Mouse (Mus musculus): ENCODE measurements around the gene Acadsb. TPM values are rescaled to one million over a fixed set of nuclear protein-coding genes. Genes with fewer than 3 reads are reported as not detected.
"Not testable (repeated sequence)": the region's sequence is repeated elsewhere in the genome, so short reads cannot be mapped to it uniquely, and the experiment has no call there.

The Acadsb gene
- 100 to 1,000 TPM in 2 of 4 experiments, 10 to 100 TPM in 2; 94.7 to 113 (median 102) TPM for total RNA-seq (2022)

DNA sequence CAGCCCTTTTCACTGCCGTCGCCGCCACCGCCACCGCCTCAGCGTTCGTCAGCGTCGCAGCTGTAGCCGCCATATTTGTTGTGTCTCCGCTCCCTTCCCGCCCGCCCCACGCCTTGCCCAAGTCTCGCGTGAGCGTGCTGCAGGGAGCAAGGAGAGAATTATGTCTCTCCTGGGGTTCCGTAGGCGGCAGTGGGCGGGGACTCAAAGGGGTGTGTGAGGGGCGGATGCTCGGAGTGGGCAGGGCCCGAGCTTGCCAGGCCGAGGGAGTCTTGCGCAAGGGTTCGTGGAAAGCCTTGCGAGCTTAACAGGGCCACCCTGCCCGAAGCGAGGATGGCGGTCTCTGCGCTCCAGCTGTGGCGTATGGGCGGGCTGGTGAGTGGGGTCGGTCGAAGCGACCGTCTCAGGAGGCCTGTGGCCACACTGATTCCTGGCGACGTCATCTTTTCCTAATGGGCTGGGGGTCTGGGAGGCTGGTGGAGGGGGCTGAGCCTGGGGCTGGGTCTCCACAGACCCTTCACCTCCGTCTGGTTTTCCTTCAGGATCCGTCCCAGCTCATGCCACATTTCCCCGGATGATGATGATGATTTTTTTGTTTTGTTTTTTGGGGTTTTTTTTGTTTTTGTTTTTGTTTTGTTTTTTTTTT is at the start of gene Acadsb, which contains the start of gene Ikzf5:
TSS of gene Acadsb (plus strand) at position 186 of the 643 bp plus-strand sequence.
TSS of gene Ikzf5 (minus strand) at position 106 of the 643 bp plus-strand sequence.
- DNase-seq (ENCODE audit: low spot score in 2 of 2): peak; percentile 98

DNA sequence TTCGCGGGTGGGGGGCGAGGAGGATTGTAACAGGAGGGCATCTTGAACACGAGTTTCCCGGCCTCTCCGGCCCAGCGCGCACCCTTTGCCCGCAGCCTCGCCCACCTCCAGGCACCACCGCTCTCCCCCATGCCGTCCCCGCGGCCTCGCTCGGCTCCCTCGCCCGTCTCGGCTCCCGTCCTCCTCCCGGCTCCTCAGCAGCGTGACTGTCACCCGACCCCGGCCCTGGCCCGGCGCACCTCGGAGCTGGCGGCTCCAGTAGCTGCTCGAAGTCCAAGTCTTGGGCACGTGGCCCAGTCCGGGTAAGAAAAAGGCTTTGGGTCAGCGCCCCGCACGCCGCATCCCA is 48.2 kb upstream of the Acadsb start:
- DNase-seq (ENCODE audit: low spot score in 2 of 2): no peak

DNA sequence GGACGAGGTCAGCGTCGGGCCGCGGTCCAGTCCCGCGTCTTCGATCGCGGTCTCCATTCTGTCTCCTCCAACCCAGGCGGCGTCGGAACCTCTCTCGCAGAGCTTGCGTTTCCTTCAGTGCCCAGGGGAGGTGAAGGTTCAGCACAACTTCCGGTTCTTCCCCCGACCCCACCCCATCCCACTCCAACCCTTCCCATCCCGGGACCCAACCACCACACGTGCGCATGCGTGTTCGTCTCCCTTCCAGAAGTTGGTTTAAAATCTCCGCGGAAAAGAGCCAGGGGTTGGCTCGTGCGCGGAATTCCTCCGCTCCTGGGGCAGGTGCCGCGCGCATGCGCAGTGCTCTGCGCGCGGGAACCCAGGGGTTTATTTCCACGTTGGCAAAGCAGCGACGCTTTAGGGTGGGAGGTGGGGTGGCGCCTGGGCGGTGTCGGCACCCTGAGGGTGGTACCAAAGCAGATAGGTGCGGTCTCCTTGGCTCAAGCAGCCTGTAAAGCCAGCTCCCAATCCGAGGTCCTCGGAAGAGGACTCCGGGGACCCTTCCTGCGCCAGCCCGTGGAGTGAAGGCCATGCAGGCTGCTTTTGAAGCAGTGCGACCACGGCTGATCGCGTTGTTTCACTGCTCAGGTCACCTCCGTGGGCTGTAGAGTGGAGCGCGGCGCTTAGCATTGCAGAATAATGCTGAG is 47.6 kb upstream of the Acadsb start, which contains the start of gene 2310057M21Rik:
TSS of gene 2310057M21Rik (minus strand) at position 145 of the 686 bp plus-strand sequence.
- DNase-seq (ENCODE audit: low spot score in 2 of 2): peak; percentile 93

DNA sequence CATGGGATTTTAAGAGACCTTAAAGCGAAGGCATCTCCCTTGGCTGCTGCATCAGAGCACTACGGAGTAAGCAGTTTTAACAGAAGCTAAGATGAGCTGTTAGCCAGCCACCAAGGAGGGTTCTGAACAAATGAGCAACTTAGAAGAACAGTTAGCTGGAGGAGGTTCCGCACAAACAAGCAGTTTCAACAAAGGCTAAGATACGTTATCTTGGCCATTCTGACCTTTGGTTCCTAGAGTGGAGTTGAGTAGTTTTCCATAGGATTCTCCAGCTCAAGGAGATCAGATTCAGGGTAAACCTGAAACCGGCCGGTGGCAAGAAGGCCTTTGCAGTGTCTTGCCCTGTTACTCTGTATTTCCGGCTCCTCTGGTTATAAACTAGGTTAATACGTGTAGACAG is 46.3 kb upstream of the Acadsb start:
- no peak for DNase-seq (ENCODE audit: low spot score in 2 of 2)

DNA sequence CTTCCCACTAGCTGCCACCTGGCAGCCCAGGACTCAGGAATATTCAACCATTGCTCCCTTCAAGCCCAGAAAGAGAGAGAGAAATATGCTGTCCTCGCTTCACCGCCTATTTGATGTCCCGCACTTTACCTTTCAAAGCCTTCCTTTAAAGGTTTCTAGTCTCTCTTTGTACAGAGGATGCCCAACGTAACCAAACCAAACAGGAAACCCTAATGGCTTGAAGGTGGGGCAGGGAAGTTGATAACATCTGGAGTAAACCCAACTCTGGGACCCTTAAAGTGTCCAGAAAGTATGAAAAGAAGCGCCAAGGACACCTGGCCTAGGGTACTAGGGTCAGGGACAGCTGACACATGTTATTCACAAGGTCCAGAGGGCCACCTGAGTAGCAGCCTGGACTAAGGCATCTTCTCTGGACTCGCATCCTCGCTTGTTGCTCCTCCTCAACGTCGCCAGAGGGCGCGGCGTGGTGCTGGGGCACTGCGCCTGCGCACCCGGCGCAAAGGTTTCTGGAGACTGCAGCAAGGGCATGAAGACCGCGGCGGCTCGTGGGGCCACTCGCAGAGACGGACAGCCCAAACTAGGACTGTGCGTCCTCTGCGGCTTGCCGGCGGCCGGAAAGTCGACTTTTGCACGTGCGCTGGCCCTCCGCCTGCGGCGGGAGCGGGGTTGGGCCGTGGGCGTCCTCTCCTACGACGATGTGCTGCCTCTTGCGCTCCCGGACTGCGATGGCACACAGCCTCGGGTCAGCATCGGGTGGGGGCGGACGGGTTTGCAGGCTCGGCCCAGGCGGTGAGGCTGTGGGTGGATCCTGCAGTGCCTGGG is 39.5 kb upstream of the Acadsb start, which contains the start of gene Pstk:
TSS of gene Pstk (plus strand) at position 494 of the 822 bp plus-strand sequence.
- peak; percentile 85 to 89 for DNase-seq (ENCODE audit: low spot score in 2 of 2)

GRCm38 (mm10) chr7:131371470-131371860 is 38.9 kb upstream of the Acadsb start:
- no peak for DNase-seq (ENCODE audit: low spot score in 2 of 2)

DNA sequence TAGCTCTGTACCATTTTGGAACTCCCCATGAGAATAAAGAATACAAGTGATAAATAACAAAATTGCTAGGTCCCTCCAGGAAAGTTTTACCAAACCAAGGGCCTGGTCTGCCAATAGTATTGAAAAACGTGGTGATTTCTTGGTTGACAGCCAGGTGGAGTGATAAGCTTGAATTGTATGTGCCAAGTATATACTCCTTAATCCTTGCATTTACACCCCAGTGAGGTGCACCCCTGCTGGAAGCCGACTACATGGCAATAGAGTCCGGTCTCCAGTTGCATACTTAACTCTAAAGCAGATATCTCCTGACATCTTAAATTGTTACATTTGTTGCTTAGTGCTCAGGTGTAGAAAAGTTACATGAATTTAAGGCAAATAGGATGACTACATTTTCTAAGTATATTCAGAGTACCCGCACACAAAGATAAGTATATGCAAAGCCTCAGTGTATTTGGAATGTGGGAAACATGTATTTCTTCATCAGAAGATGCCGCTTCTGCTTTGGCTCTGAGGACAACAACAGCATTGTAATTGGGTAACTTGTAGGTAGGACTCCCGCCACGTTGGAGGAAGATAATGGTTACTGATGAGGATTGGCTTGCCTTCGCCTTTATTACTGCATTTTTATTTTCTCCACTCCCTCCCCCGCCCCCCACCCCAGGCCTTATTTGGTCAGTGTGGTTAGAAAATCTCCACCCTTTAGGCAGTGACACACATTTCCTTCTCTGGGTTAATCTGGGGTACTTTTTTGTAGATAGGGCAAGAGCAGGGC is 38.3 kb upstream of the Acadsb start:
- DNase-seq (ENCODE audit: low spot score in 2 of 2): no peak

- not testable (repeated sequence) for DNase-seq (ENCODE audit: low spot score in 2 of 2)
These were observed 18.6 kb upstream of the Acadsb start for GRCm38 (mm10) chr7:131391761-131392160.

DNA sequence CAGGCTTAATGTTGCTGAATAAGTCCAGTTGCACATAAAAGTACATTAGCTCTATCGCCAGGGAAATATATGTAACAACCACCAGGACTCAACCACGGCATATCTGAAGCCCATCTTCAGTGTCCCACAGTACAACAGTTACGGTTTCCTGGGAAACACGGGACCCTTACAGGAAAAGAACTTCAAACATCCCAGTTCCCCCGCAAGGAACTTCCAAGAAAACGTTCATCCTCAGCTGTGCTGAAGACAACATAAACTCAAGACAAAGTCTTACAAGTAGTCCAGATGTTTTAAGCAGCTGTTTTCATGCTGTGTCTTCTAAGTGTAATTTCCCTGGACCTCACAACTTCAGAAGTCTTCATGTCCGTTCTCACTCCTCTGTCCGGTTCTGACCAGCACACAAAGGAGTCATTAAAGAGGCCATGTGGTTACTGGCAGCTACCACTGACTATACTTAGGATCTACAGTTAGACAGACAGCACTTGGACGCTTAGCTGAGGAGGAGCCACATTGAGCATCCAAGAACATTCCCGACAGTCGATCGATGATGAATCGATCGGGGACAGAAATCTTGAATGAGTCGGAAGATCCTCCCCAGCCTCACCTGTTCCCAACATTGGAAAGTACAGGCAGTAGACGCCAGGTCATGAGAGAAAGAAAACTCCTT is 947 bp upstream of the Acadsb start:
- no peak for DNase-seq (ENCODE audit: low spot score in 2 of 2)

GRCm38 (mm10) chr7:131409988-131410385 is 414 bp upstream of the Acadsb start:
- no peak for DNase-seq (ENCODE audit: low spot score in 2 of 2)

DNA sequence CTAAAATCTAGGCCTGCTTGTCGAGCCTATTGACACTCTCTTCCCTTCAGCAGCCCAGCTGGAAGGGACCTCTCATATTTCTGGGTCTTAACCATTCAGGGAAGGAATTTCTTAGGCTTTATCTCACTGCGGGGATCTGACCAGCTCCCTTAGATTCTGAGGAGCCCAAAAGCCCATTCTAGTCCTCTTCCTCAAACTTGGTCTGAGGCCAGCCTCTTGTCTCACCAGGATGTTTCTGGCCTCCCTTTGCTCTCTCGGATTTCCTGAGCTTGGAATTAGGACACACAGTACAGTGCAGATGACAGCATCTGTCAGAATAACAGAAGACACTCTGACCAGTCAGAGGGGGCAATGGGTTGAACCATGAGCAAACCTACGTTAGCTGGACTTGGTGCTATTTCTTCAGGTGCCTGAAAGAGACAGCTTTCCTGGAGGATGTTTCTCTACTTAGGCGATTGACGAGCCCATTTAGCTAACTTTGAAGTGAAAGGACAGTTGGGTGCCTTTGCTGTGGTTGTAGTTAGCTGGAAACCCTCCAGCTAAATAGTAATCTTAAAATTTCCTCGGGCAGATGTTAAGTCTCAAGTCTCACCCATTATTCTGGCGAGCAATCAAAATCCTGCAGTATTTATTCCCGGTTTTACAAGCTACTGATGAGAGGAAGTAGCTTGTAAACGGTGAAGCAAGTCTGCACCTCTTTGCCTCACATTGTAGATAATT is 980 bp downstream of the Acadsb start:
- DNase-seq (ENCODE audit: low spot score in 2 of 2): no peak

DNA sequence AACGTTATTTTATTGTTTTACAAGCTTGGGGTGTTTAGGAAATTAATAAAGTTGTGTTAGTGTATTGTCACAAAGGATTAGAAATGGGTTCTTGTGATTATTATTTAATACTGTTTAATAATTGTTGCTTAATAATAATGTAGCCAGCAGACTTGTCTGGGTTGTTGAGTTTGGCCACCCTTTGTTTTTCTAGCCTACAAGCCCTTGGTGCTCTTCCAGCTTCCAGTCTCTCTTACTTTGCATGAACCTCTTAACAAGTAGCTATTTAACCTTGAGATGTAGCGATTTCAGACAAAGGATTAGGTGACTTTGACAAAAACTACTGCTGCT is 1.5 kb downstream of the Acadsb start:
- DNase-seq (ENCODE audit: low spot score in 2 of 2): no peak

DNA sequence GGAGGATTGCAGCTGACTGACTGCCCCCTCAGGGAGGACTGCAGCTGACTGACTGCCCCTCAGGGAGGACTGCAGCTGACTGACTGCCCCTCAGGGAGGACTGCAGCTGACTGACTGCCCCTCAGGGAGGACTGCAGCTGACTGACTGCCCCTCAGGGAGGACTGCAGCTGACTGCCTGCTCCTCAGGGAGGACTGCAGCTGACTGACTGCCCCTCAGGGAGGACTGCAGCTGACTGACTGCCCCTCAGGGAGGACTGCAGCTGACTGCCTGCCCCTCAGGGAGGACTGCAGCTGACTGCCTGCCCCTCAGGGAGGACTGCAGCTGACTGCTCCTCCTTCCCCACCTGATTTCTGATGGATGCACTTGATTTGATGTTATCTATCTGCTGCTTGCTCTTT is 6.3 kb downstream of the Acadsb start:
- DNase-seq (ENCODE audit: low spot score in 2 of 2): not testable (repeated sequence)

DNA sequence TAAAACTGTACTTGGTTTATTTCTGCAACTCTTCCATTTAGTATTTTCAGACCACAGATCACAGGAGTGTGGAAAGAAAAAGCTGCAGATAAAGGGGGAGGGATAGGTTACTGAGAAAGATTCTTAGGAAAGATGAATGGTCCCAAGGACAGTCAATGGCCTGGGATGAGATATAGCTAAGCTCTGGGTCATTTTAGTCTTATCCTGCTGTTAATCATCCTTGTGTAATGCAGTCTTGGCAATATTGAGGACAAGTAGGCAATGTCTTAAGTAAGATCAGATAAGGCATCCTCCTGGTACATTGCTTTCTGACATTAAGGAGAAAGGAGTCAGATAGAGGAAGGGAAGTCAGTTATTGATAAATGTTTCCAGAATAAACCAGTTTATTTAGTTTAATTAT is 7.2 kb downstream of the Acadsb start:
- no peak for DNase-seq (ENCODE audit: low spot score in 2 of 2)

DNA sequence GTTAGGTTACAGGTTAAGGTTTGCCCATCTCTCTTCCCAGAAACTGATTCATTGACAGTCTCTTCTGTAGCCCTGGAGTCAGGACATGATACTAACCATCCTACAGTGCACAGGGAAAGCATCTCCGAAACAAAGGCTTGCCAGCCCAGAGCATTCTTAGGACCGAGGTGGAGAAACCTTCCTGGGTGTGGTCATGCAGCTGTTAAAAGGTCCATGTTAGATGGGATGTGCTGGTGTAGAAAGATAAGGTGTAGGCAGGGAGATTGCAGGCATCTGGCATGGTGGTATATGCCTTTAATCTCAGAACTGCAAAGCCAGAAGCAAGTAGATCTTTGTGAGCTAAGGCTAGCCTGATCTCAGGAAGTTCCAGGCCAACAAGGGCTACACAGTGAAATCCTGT is 14.5 kb downstream of the Acadsb start:
- DNase-seq (ENCODE audit: low spot score in 2 of 2): no peak

GRCm38 (mm10) chr7:131427331-131427730 is 16.9 kb downstream of the Acadsb start:
- no peak for DNase-seq (ENCODE audit: low spot score in 2 of 2)

- DNase-seq (ENCODE audit: low spot score in 2 of 2): peak in 1 of 2 experiments; percentile 42
These were observed 21.8 kb downstream of the Acadsb start for GRCm38 (mm10) chr7:131432244-131432643.

DNA sequence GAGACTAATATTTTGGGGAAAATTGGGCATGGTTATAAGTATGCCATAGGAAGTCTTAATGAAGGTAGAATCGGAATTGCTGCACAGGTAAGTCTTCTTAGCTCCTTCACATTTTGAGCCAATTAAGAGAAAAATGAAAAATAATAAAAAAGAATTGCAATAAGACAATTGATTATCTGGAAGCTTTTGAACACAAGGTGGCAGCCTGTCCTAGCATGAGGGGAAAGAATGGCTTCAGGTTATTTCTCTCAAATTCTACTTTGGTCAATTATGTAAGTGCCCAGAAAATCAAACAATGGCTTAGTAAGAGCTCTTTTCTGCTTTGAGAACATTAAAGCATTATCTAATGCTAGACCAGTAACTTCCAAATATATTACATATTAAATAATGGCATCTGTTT is 23.9 kb downstream of the Acadsb start:
- no peak for DNase-seq (ENCODE audit: low spot score in 2 of 2)

DNA sequence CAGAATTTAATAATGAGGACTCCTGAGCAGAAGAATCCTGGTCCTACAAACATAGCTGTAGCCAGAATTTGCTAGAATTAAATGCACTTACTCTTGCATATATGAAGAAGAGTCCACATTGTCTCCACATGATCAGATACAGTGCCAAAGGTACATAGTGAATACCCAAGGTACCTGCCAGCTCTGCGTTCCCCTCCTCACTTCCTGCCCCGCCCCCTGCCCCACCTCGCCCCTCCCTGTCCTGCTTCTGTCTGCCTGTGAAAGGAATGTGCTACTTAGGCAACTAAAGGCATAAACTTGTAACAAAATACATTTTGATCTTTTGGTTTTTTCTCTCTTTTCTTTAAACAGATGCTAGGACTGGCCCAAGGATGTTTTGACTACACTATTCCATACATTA is 26.6 kb downstream of the Acadsb start:
- no peak for DNase-seq (ENCODE audit: low spot score in 2 of 2)

- no peak for DNase-seq (ENCODE audit: low spot score in 2 of 2)
These were observed 46.3 kb downstream of the Acadsb start for GRCm38 (mm10) chr7:131456714-131457113.

All from layer of hippocampus, adult 8-10 months (tissue).